Comparison of ENCODE assay signal across 12 mouse cellular contexts in the genomic region with DNA sequence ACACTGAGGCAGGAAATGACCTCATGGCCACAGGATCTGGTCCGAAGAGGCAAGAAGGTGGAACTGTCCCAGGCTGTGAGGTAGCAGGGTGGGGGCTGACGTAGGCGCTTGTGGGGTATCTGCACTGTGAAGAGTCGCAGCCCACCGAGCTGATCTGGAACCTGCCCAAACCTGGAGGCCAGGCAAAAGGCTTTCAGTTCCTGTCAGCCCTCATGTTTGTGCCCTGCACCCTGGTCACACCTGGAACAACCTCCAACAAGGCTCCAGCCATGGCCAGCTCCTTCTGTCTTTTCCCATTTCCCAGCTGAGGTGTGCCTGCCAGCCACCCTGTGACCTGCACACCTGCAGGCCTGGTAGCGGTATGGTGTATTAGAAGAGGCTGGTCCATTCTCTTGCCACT. TPM values are rescaled to one million over a fixed set of nuclear protein-coding genes. Genes with fewer than 3 reads are reported as not detected.
DNase-seq lines count a peak whose midpoint lies in the region; ATAC-seq and TF ChIP-seq lines count a peak whose summit lies in the region.
"Had no signal": no experiment of that assay in that cellular context is flagged by ENCODE, and none has a peak within 500 bp of the region (broad histone marks: within the 10 kb centered on the region; RNA-seq: fewer than 3 reads in every experiment).

No protein-coding gene starts in this region.

- H3K9me3 ChIP-seq in forebrain, embryonic 10.5 days, result no peaks in the 10 kb centered on the region
- H3K9me3 ChIP-seq in forebrain, embryonic 14.5 days (replicated peaks; ENCODE audit: control insufficient read depth, low read length), result no peaks in the 10 kb centered on the region
- no peaks in the 10 kb centered on the region for H3K9me3 ChIP-seq in limb, embryonic 15.5 days
- H3K9me3 ChIP-seq: heart, embryonic 15.5 days had no signal

- peaks cover 54% of the 10 kb centered on the region for H3K36me3 ChIP-seq in forebrain, embryonic 10.5 days (replicated peaks)
- peaks cover 47% of the 10 kb centered on the region for H3K36me3 ChIP-seq in forebrain, embryonic 14.5 days (ENCODE audit: control insufficient read depth, insufficient read depth, low read length)
- peaks cover 40% of the 10 kb centered on the region for H3K36me3 ChIP-seq in liver, adult 2 months (ENCODE audit: control insufficient read depth, insufficient read depth, low read length)
- peaks cover 48% of the 10 kb centered on the region for H3K36me3 ChIP-seq in limb, embryonic 15.5 days
- peaks cover 44% of the 10 kb centered on the region for H3K36me3 ChIP-seq in small intestine, adult 2 months (ENCODE audit: control insufficient read depth, insufficient read depth, low read length)

- TF ChIP-seq POLR2A in liver, adult 2 months (IDR thresholded peaks at IDR 0.05; ENCODE audit: extremely low read depth, insufficient read depth, low read length), result no peak
- no peak for TF ChIP-seq POLR2A in small intestine, adult 2 months (IDR thresholded peaks at IDR 0.05; ENCODE audit: low read depth, low read length)

- no peak overlapping the region for H3K27ac ChIP-seq in forebrain, embryonic 10.5 days
- no peak overlapping the region for H3K27ac ChIP-seq in forebrain, embryonic 14.5 days (ENCODE audit: low read depth, low read length)
- H3K27ac ChIP-seq in liver, adult 2 months (replicated peaks; ENCODE audit: insufficient read depth, low read depth, low read length), result no peak overlapping the region
- H3K27ac ChIP-seq in limb, embryonic 15.5 days, result no peak overlapping the region
- H3K27ac ChIP-seq in small intestine, adult 2 months (ENCODE audit: insufficient read depth, low read depth, low read length), result no peak overlapping the region
- H3K27ac ChIP-seq: heart, embryonic 15.5 days had no signal

- peaks cover 21% of the 10 kb centered on the region; the same call in 1 of the 2 replicates for H3K79me2 ChIP-seq in liver, adult 2 months (ENCODE audit: control insufficient read depth, insufficient read depth, low read length)

- no peak overlapping the region for H3K4me2 ChIP-seq in forebrain, embryonic 14.5 days (ENCODE audit: low read length)
- H3K4me2 ChIP-seq in limb, embryonic 15.5 days, result 0 out of 2 replicates have a peak overlapping the region, but pooled peaks have one; percentile 19

- H3K4me3 ChIP-seq in forebrain, embryonic 10.5 days, result peak overlapping the region; percentile 18
- H3K4me3 ChIP-seq in forebrain, embryonic 14.5 days (ENCODE audit: low read depth, low read length), result no peak overlapping the region
- H3K4me3 ChIP-seq in liver, adult 2 months (ENCODE audit: insufficient read depth, low read depth, low read length), result no peak overlapping the region
- peak overlapping the region; percentile 3; the same call in 1 of the 2 replicates for H3K4me3 ChIP-seq in limb, embryonic 15.5 days
- peak overlapping the region; percentile 21; the same call in 1 of the 2 replicates for H3K4me3 ChIP-seq in small intestine, adult 2 months (ENCODE audit: low read depth, low read length)
- H3K4me3 ChIP-seq: erythroblast, embryonic 14.5 days; heart, embryonic 15.5 days had no signal

- 94% methylated on average over 6 of the region's 6 CpGs for WGBS in forebrain, embryonic 10.5 days
- WGBS in forebrain, embryonic 14.5 days, result 94% methylated on average over 6 of the region's 6 CpGs
- 79% methylated on average over 6 of the region's 6 CpGs for WGBS in liver, adult 2 months
- 89% methylated on average over 6 of the region's 6 CpGs for WGBS in limb, embryonic 15.5 days
- 82% methylated on average over 6 of the region's 6 CpGs for WGBS in small intestine, adult 2 months

- no peak overlapping the region for H3K9ac ChIP-seq in forebrain, embryonic 14.5 days (ENCODE audit: low read length)
- H3K9ac ChIP-seq in liver, adult 2 months (ENCODE audit: low read depth, low read length), result peak overlapping the region; percentile 16
- no peak overlapping the region for H3K9ac ChIP-seq in limb, embryonic 15.5 days
- H3K9ac ChIP-seq: heart, embryonic 15.5 days had no signal

- ATAC-seq in forebrain, embryonic 14.5 days, result no peak
- ATAC-seq in limb, embryonic 15.5 days (ENCODE audit: insufficient number of reproducible peaks, low FRiP score, low TSS enrichment, low read depth), result no peak

- H3K27me3 ChIP-seq in forebrain, embryonic 10.5 days (ENCODE audit: poor library complexity, severe bottlenecking), result no peaks in the 10 kb centered on the region
- H3K27me3 ChIP-seq in forebrain, embryonic 14.5 days (replicated peaks; ENCODE audit: control insufficient read depth, insufficient read depth, low read length), result no peaks in the 10 kb centered on the region
- H3K27me3 ChIP-seq in liver, adult 2 months (ENCODE audit: control insufficient read depth, insufficient read depth, low read length), result no peaks in the 10 kb centered on the region
- H3K27me3 ChIP-seq in limb, embryonic 15.5 days, result no peaks in the 10 kb centered on the region
- no peaks in the 10 kb centered on the region for H3K27me3 ChIP-seq in small intestine, adult 2 months (ENCODE audit: control insufficient read depth, insufficient read depth, low read length)
- H3K27me3 ChIP-seq: heart, embryonic 15.5 days had no signal

- peaks cover 30% of the 10 kb centered on the region for H3K4me1 ChIP-seq in forebrain, embryonic 10.5 days
- H3K4me1 ChIP-seq in forebrain, embryonic 14.5 days (ENCODE audit: control insufficient read depth, insufficient read depth, low read length), result peaks cover 22% of the 10 kb centered on the region
- peaks cover 16% of the 10 kb centered on the region for H3K4me1 ChIP-seq in liver, adult 2 months (ENCODE audit: control insufficient read depth, insufficient read depth, low read length)
- peaks cover 20% of the 10 kb centered on the region for H3K4me1 ChIP-seq in limb, embryonic 15.5 days
- peaks cover 12% of the 10 kb centered on the region for H3K4me1 ChIP-seq in small intestine, adult 2 months (ENCODE audit: control insufficient read depth, insufficient read depth, insufficient read length, low read length)

- TF ChIP-seq CTCF in liver, adult 2 months (IDR thresholded peaks at IDR 0.05; ENCODE audit: low read depth, low read length), result no peak
- TF ChIP-seq CTCF in small intestine, adult 2 months (IDR thresholded peaks at IDR 0.05; ENCODE audit: extremely low read depth, insufficient read length, insufficient replicate concordance, low read depth, low read length), result no peak

- DNase-seq in forebrain, embryonic 10.5 days (ENCODE audit: extremely low spot score, low spot score), result no peak
- DNase-seq in forebrain, embryonic 14.5 days (ENCODE audit: low spot score), result no peak
- no peak for DNase-seq in liver, adult 2 months (ENCODE audit: extremely low read depth, low read depth, low spot score)
- DNase-seq in liver (no peak), adipocyte (ENCODE audit: low spot score) (no peak)
- DNase-seq in gastrocnemius, postnatal 25 days, result no peak
- DNase-seq: right cerebral cortex, adult 18-20 months had no signal

RNA-seq across cellular contexts. Expression of a gene that starts 2.3 kb away (rescaled TPM):
- 141 and 142 TPM in 2 replicates for polyA plus RNA-seq in forebrain, embryonic 10.5 days (2016; fragmentation: Nextera tagmentation; extraction: Ambion mirVana)
- 79.3 and 92.0 TPM in 2 replicates for polyA plus RNA-seq in forebrain, embryonic 14.5 days (2014; fragmentation: Nextera tagmentation; extraction: Ambion mirVana)
- total RNA-seq in liver, adult 2 months (2014; rRNA removed), result 62.0 and 91.0 TPM in 2 replicates
- polyA plus RNA-seq in liver, adult 2 months (2012; rRNA removed), result 279 and 433 TPM in 2 replicates
- 128 and 137 TPM in 2 replicates for polyA plus RNA-seq in limb, embryonic 15.5 days (2015; fragmentation: Nextera tagmentation; extraction: Ambion mirVana)
- polyA plus RNA-seq in small intestine, adult 2 months (2012; rRNA removed), result 249 and 335 TPM in 2 replicates
- 10 to 100 TPM; 69.8 to 81.6 TPM for total RNA-seq in gastrocnemius, postnatal 25 days (2021)

RNA-seq across cellular contexts. Expression of a gene that starts 10.6 kb away (rescaled TPM):
- not detected in 2 replicates for polyA plus RNA-seq in forebrain, embryonic 10.5 days (2016; fragmentation: Nextera tagmentation; extraction: Ambion mirVana)
- not detected in 2 replicates for polyA plus RNA-seq in forebrain, embryonic 14.5 days (2014; fragmentation: Nextera tagmentation; extraction: Ambion mirVana)
- under 0.01 and 0.07 TPM in 2 replicates for total RNA-seq in liver, adult 2 months (2014; rRNA removed)
- 0.06 TPM in 1 of 2 replicates, not detected in the other for polyA plus RNA-seq in liver, adult 2 months (2012; rRNA removed)
- polyA plus RNA-seq in limb, embryonic 15.5 days (2015; fragmentation: Nextera tagmentation; extraction: Ambion mirVana), result 0.04 and 0.06 TPM in 2 replicates
- polyA plus RNA-seq in small intestine, adult 2 months (2012; rRNA removed), result 0.44 and 2.0 TPM in 2 replicates
- under 1 TPM; 0.18 to 0.21 TPM for total RNA-seq in gastrocnemius, postnatal 25 days (2021)
- total RNA-seq: megakaryocyte-erythroid progenitor cell, adult 5-6 weeks had no signal
- polyA plus RNA-seq: erythroblast, embryonic 14.5 days had no signal

RNA-seq across cellular contexts. Expression of a gene that starts 12.5 kb away (rescaled TPM):
- polyA plus RNA-seq in forebrain, embryonic 10.5 days (2016; fragmentation: Nextera tagmentation; extraction: Ambion mirVana), result 4.8 and 5.0 TPM in 2 replicates
- 21.4 and 26.2 TPM in 2 replicates for polyA plus RNA-seq in forebrain, embryonic 14.5 days (2014; fragmentation: Nextera tagmentation; extraction: Ambion mirVana)
- 0.60 and 0.74 TPM in 2 replicates for total RNA-seq in liver, adult 2 months (2014; rRNA removed)
- 0.28 and 0.34 TPM in 2 replicates for polyA plus RNA-seq in liver, adult 2 months (2012; rRNA removed)
- polyA plus RNA-seq in limb, embryonic 15.5 days (2015; fragmentation: Nextera tagmentation; extraction: Ambion mirVana), result 21.0 and 31.7 TPM in 2 replicates
- 219 and 481 TPM in 2 replicates for polyA plus RNA-seq in small intestine, adult 2 months (2012; rRNA removed)
- total RNA-seq in gastrocnemius, postnatal 25 days (2021), result 1 to 10 TPM; 3.4 to 4.3 TPM
- total RNA-seq: megakaryocyte-erythroid progenitor cell, adult 5-6 weeks had no signal
- polyA plus RNA-seq: erythroblast, embryonic 14.5 days had no signal

RNA-seq across cellular contexts. Expression of a gene that starts 36.7 kb away (rescaled TPM):
- polyA plus RNA-seq in forebrain, embryonic 10.5 days (2016; fragmentation: Nextera tagmentation; extraction: Ambion mirVana), result 7.8 and 8.9 TPM in 2 replicates
- 8.3 and 11.2 TPM in 2 replicates for polyA plus RNA-seq in forebrain, embryonic 14.5 days (2014; fragmentation: Nextera tagmentation; extraction: Ambion mirVana)
- 288 and 405 TPM in 2 replicates for total RNA-seq in liver, adult 2 months (2014; rRNA removed)
- 650 and 735 TPM in 2 replicates for polyA plus RNA-seq in liver, adult 2 months (2012; rRNA removed)
- polyA plus RNA-seq in limb, embryonic 15.5 days (2015; fragmentation: Nextera tagmentation; extraction: Ambion mirVana), result 23.6 and 28.1 TPM in 2 replicates
- 285 and 579 TPM in 2 replicates for polyA plus RNA-seq in small intestine, adult 2 months (2012; rRNA removed)
- 10 to 100 TPM; 25.2 to 34.5 TPM for total RNA-seq in gastrocnemius, postnatal 25 days (2021)

RNA-seq across cellular contexts. Expression of a gene that starts 44.7 kb away (rescaled TPM):
- polyA plus RNA-seq in forebrain, embryonic 10.5 days (2016; fragmentation: Nextera tagmentation; extraction: Ambion mirVana), result 78.2 and 78.3 TPM in 2 replicates
- 8.6 and 11.6 TPM in 2 replicates for polyA plus RNA-seq in forebrain, embryonic 14.5 days (2014; fragmentation: Nextera tagmentation; extraction: Ambion mirVana)
- 17.6 and 17.8 TPM in 2 replicates for total RNA-seq in liver, adult 2 months (2014; rRNA removed)
- polyA plus RNA-seq in liver, adult 2 months (2012; rRNA removed), result 27.8 and 31.5 TPM in 2 replicates
- 274 and 287 TPM in 2 replicates for polyA plus RNA-seq in limb, embryonic 15.5 days (2015; fragmentation: Nextera tagmentation; extraction: Ambion mirVana)
- 51.8 and 81.9 TPM in 2 replicates for polyA plus RNA-seq in small intestine, adult 2 months (2012; rRNA removed)
- 10 to 100 TPM in 1 of 2 experiments, 1 to 10 TPM in 1; 9.3 to 10.9 TPM for total RNA-seq in gastrocnemius, postnatal 25 days (2021)

Comparison
In these comparisons a context has a peak if more than half of its experiments do, and no peak if none do; other contexts are left out.
1. H3K4me3 ChIP-seq: peak in forebrain, embryonic 10.5 days (single experiment), limb, embryonic 15.5 days (single experiment) and small intestine, adult 2 months (single experiment); none in forebrain, embryonic 14.5 days (single experiment) and liver, adult 2 months (single experiment).